Mouse (Mus musculus) olfactory bulb, adult 2 months (tissue): ENCODE measurements at regions not wholly inside any gene's neighbourhood (a gene's known extent, or its start where the extent isn't known, plus 50 kb on each side); places are given as distances from the start of the nearest gene placed in this dataset.

Experiments
- CTCF ChIP-seq: fragments of 200-500 bp; IDR thresholded peaks from 2 replicates; pipeline ENCODE4 v1.5.1; 2012; ENCODE audit warnings: low read depth, mild to moderate bottlenecking, low read length, moderate library complexity; ENCODE audit not compliant: insufficient read depth
- POLR2A ChIP-seq: fragments of 200-500 bp; IDR thresholded peaks from 2 replicates; pipeline ENCODE4 v1.6.1; 2012; ENCODE audit warnings: mild to moderate bottlenecking, low read depth, low read length, moderate library complexity; ENCODE audit not compliant: insufficient read depth

DNA sequence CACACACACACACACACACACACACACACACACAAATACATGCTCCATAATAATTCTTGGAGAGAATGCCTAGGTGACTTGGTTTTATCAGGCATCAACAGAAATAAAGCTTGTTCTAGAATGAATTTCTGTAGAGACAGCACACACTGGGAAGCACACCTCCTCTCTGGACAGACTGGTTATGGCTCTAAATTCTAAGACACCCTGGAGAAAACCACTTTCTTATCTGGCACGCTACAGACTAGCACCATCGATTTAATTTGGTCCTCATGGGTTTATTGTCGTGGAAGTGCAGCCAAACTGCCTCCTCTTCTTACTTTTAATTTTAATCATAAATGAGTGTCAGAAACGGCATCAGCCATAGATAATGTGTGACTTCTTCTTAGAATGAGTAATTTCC is 422.8 kb upstream of the Adgrl2 start:
- TF ChIP-seq CTCF (no peak), POLR2A (no peak)
